ENCODE assay signal across 13 mouse cellular contexts in the genomic region with DNA sequence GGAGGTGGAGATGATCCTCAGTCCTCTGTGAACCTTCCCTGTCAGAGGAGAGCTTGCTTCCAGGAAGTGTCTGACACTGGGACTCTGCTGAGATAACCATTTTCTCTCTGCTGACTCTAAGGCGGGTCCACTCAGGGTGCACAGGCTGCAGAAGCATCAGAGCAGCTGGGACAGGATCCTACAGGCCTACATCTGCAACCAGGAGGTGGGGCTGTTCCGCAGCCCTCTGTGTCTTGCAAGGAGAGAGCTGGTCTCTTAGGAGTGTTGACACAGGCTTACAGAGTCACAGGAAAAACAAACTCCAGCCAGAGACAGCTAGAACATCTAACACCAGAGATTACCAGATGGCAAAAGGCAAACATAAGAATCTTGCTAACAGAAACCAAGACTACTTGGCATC.
A peak's percentile ranks its signal among the peaks of the same experiment; 100 is the strongest.
DNase-seq lines count a peak whose midpoint lies in the region; ATAC-seq lines count a peak whose summit lies in the region.
"Had no signal": no experiment of that assay in that cellular context is flagged by ENCODE, and none has a peak within 500 bp of the region (broad histone marks: within the 10 kb centered on the region; RNA-seq: fewer than 3 reads in every experiment).

No protein-coding gene starts in this region.

- H3K4me3 ChIP-seq in forebrain, embryonic 11.5 days (ENCODE audit: low read depth, low read length): no peak overlapping the region
- H3K4me3 ChIP-seq in forebrain, embryonic 10.5 days: no peak overlapping the region
- no peak overlapping the region for H3K4me3 ChIP-seq in kidney, embryonic 16.5 days (ENCODE audit: low read length)
- H3K4me3 ChIP-seq in embryonic facial prominence, embryonic 10.5 days: no peak overlapping the region

- WGBS in forebrain, embryonic 11.5 days: 41% methylated on average over 2 of the region's 2 CpGs
- WGBS in forebrain, embryonic 10.5 days: 37% methylated on average over 2 of the region's 2 CpGs
- WGBS in kidney, embryonic 16.5 days: 29% methylated on average over 2 of the region's 2 CpGs
- 42% methylated on average over 2 of the region's 2 CpGs for WGBS in embryonic facial prominence, embryonic 10.5 days

- no peak for DNase-seq in forebrain, embryonic 11.5 days (ENCODE audit: low spot score)
- no peak for DNase-seq in forebrain, embryonic 10.5 days (ENCODE audit: extremely low spot score, low spot score)
- DNase-seq in kidney, postnatal 4 days: peak; percentile 9 to 10
- DNase-seq in ES-CJ7 (ENCODE audit: low read depth, low spot score): peak; percentile 67
- DNase-seq in embryonic facial prominence, embryonic 10.5 days (ENCODE audit: low spot score): peak; percentile 18
- DNase-seq in layer of hippocampus, adult 8-10 months (ENCODE audit: low spot score in 2 of 2): no peak
- DNase-seq: cerebellum, adult 11 months; kidney, adult 2 months; lung, adult 18-20 months; thymus, postnatal 25 days had no signal

- no peak overlapping the region for H3K9ac ChIP-seq in forebrain, embryonic 11.5 days (ENCODE audit: low read length)
- H3K9ac ChIP-seq in kidney, embryonic 16.5 days (replicated peaks; ENCODE audit: low read length): no peak overlapping the region

- H3K27ac ChIP-seq in forebrain, embryonic 11.5 days (ENCODE audit: low read depth, low read length): no peak overlapping the region
- no peak overlapping the region for H3K27ac ChIP-seq in forebrain, embryonic 10.5 days
- no peak overlapping the region for H3K27ac ChIP-seq in kidney, embryonic 16.5 days (ENCODE audit: low read length)
- H3K27ac ChIP-seq in embryonic facial prominence, embryonic 10.5 days (replicated peaks): no peak overlapping the region

- 0 out of 2 replicates have a peak, but pooled peaks have one; percentile 30 for ATAC-seq in forebrain, embryonic 11.5 days (replicated peaks; ENCODE audit: low FRiP score)
- ATAC-seq in kidney, embryonic 16.5 days (ENCODE audit: low FRiP score, low TSS enrichment): no peak; the same call in 1 of the 2 replicates
- ATAC-seq in CD4-positive, CD25-positive, alpha-beta regulatory T cell, adult 4 months: no peak

- H3K4me2 ChIP-seq in forebrain, embryonic 11.5 days (ENCODE audit: low read depth, low read length, severe bottlenecking): no peak overlapping the region
- H3K4me2 ChIP-seq in kidney, embryonic 16.5 days (replicated peaks; ENCODE audit: low read depth, low read length): no peak overlapping the region
- H3K4me2 ChIP-seq: heart, embryonic 11.5 days had no signal

- H3K9me3 ChIP-seq in forebrain, embryonic 11.5 days (ENCODE audit: control insufficient read depth, low read length): no peaks in the 10 kb centered on the region
- no peaks in the 10 kb centered on the region for H3K9me3 ChIP-seq in forebrain, embryonic 10.5 days
- H3K9me3 ChIP-seq in kidney, embryonic 16.5 days (ENCODE audit: low read length): no peaks in the 10 kb centered on the region
- H3K9me3 ChIP-seq in embryonic facial prominence, embryonic 10.5 days: no peaks in the 10 kb centered on the region

- H3K4me1 ChIP-seq in forebrain, embryonic 11.5 days (replicated peaks; ENCODE audit: control insufficient read depth, insufficient read depth, low read length): no peaks in the 10 kb centered on the region
- no peaks in the 10 kb centered on the region for H3K4me1 ChIP-seq in forebrain, embryonic 10.5 days
- H3K4me1 ChIP-seq in kidney, embryonic 16.5 days (ENCODE audit: insufficient read depth, low read length): no peaks in the 10 kb centered on the region
- H3K4me1 ChIP-seq in embryonic facial prominence, embryonic 10.5 days: no peaks in the 10 kb centered on the region

- no peaks in the 10 kb centered on the region for H3K36me3 ChIP-seq in forebrain, embryonic 11.5 days (ENCODE audit: control insufficient read depth, insufficient read depth, low read length)
- H3K36me3 ChIP-seq in forebrain, embryonic 10.5 days (replicated peaks): no peaks in the 10 kb centered on the region
- no peaks in the 10 kb centered on the region for H3K36me3 ChIP-seq in kidney, embryonic 16.5 days (ENCODE audit: insufficient read depth, low read length)
- H3K36me3 ChIP-seq in embryonic facial prominence, embryonic 10.5 days (replicated peaks): no peaks in the 10 kb centered on the region

- H3K27me3 ChIP-seq in forebrain, embryonic 11.5 days (ENCODE audit: control insufficient read depth, insufficient read depth, low read length): no peaks in the 10 kb centered on the region
- no peaks in the 10 kb centered on the region for H3K27me3 ChIP-seq in forebrain, embryonic 10.5 days (ENCODE audit: poor library complexity, severe bottlenecking)
- no peaks in the 10 kb centered on the region for H3K27me3 ChIP-seq in kidney, embryonic 16.5 days (ENCODE audit: insufficient read depth, low read length)
- no peaks in the 10 kb centered on the region for H3K27me3 ChIP-seq in embryonic facial prominence, embryonic 10.5 days (replicated peaks; ENCODE audit: low read depth, poor library complexity, severe bottlenecking)

Comparison
In these comparisons a context has a peak if more than half of its experiments do, and no peak if none do; other contexts are left out.
1. DNase-seq: peak in kidney, postnatal 4 days (2 of 2), ES-CJ7 (single experiment) and embryonic facial prominence, embryonic 10.5 days (single experiment); none in forebrain, embryonic 11.5 days (single experiment), forebrain, embryonic 10.5 days (single experiment) and layer of hippocampus, adult 8-10 months (0 of 2).